Mouse (Mus musculus) MEL (cell line): Measurements from ENCODE around the gene Eif4b. TPM values are rescaled to one million over a fixed set of nuclear protein-coding genes. Genes with fewer than 3 reads are reported as not detected.

Source experiments
- DNase-seq: peaks from one replicate; pipeline ENCODE4 v3.0.0; 2011; ENCODE audit warnings: low read depth, low spot score
- H3K27ac ChIP-seq: 2 replicates; pipeline ENCODE4 v1.5.1; 2012; ENCODE audit warnings: low read depth, mild to moderate bottlenecking, control low read depth, low read length, moderate library complexity; ENCODE audit not compliant: control insufficient read depth
- H3K27me3 ChIP-seq, 2 experiments: fragments of 150-350 bp in 1 of 2; sonication (generic) in 1 of 2; 2 replicates each; pipeline ENCODE4 v1.6.1; 2012; ENCODE audit warnings: low read length in 2 of 2, mild to moderate bottlenecking in 2 of 2, improper control_type of control experiment in 1 of 2, moderate library complexity in 1 of 2; ENCODE audit not compliant: insufficient read depth in 2 of 2, control insufficient read depth in 1 of 2
- H3K36me3 ChIP-seq, 2 experiments: 2 replicates each; pipeline ENCODE4 v1.6.1; 2012 to 2014; ENCODE audit warnings: low read length in 2 of 2, improper control_type of control experiment in 1 of 2, inconsistent platforms in 1 of 2, mild to moderate bottlenecking in 1 of 2; ENCODE audit not compliant: insufficient read depth in 2 of 2, control insufficient read depth in 1 of 2
- H3K4me1 ChIP-seq, 2 experiments: fragments of 150-350 bp in 1 of 2; sonication (generic) in 1 of 2; 2 replicates each; pipeline ENCODE4 v1.6.1; 2012; ENCODE audit warnings: low read length in 2 of 2, improper control_type of control experiment in 1 of 2, mild to moderate bottlenecking in 1 of 2; ENCODE audit not compliant: insufficient read depth in 2 of 2, control insufficient read depth in 1 of 2
- H3K4me3 ChIP-seq, 2 experiments: fragments of 150-350 bp in 1 of 2; sonication (generic) in 1 of 2; 2 replicates each; pipeline ENCODE4 v1.5.1; 2012; ENCODE audit warnings: low read depth in 2 of 2, low read length in 2 of 2, mild to moderate bottlenecking in 2 of 2, moderate library complexity in 2 of 2, control low read depth in 1 of 2, improper control_type of control experiment in 1 of 2; ENCODE audit not compliant: control insufficient read depth in 1 of 2, insufficient read depth in 1 of 2
- H3K79me2 ChIP-seq: 2 replicates; pipeline ENCODE4 v1.6.1; 2012; ENCODE audit warnings: mild to moderate bottlenecking, low read length, moderate library complexity; ENCODE audit not compliant: control insufficient read depth, poor library complexity, insufficient read depth
- H3K9ac ChIP-seq: 2 replicates; pipeline ENCODE4 v1.6.1; 2012; ENCODE audit warnings: low read depth, mild to moderate bottlenecking, control low read depth, low read length, moderate library complexity; ENCODE audit not compliant: control insufficient read depth, poor library complexity, severe bottlenecking
- H3K9me3 ChIP-seq: fragments of 150-350 bp; sonication (generic); replicated peaks from 2 replicates; pipeline ENCODE4 v1.6.1; 2012; ENCODE audit warnings: mild to moderate bottlenecking, low read length, improper control_type of control experiment, moderate library complexity; ENCODE audit not compliant: insufficient read depth
- CHD1 ChIP-seq: IDR thresholded peaks from 2 replicates; pipeline ENCODE4 v1.6.1; 2012; ENCODE audit warnings: low read depth, mild to moderate bottlenecking, inconsistent platforms, low read length, improper control_type of control experiment
- CHD2 ChIP-seq: IDR thresholded peaks from 2 replicates; pipeline ENCODE4 v1.6.1; 2011; ENCODE audit warnings: low read length, improper control_type of control experiment
- E2F4 ChIP-seq: IDR thresholded peaks from 2 replicates; pipeline ENCODE4 v1.6.1; 2011; ENCODE audit warnings: low read depth, low read length, improper control_type of control experiment, borderline replicate concordance
- EP300 ChIP-seq, 2 experiments: IDR thresholded peaks; 2 replicates each; pipeline ENCODE4 v1.6.1; 2011; ENCODE audit warnings: improper control_type of control experiment in 2 of 2, low read length in 2 of 2, low read depth in 1 of 2, mild to moderate bottlenecking in 1 of 2
- GABPA ChIP-seq: IDR thresholded peaks from 2 replicates; pipeline ENCODE4 v1.6.1; 2012; ENCODE audit warnings: low read depth, mild to moderate bottlenecking, inconsistent platforms, low read length, improper control_type of control experiment, moderate library complexity
- GATA1 ChIP-seq: IDR thresholded peaks from 2 replicates; pipeline ENCODE4 v1.6.1; 2011; ENCODE audit warnings: low read depth, low read length, improper control_type of control experiment
- KAT2A ChIP-seq: conservative IDR thresholded peaks from 2 replicates; pipeline ENCODE4 v1.6.1; 2012; ENCODE audit warnings: low read depth, low read length, improper control_type of control experiment, inconsistent platforms
- MAX ChIP-seq: IDR thresholded peaks from 2 replicates; pipeline ENCODE4 v1.6.1; 2011; ENCODE audit warnings: low read length, improper control_type of control experiment
- MXI1 ChIP-seq: IDR thresholded peaks from 2 replicates; pipeline ENCODE4 v1.6.1; 2011; ENCODE audit warnings: mild to moderate bottlenecking, low read depth, low read length, improper control_type of control experiment
- MYB ChIP-seq: IDR thresholded peaks from 2 replicates; pipeline ENCODE4 v1.6.1; 2011; ENCODE audit warnings: mild to moderate bottlenecking, low read depth, low read length, improper control_type of control experiment
- NELFE ChIP-seq: IDR thresholded peaks from 2 replicates; pipeline ENCODE4 v1.6.1; 2011; ENCODE audit warnings: low read depth, low read length, improper control_type of control experiment
- NRF1 ChIP-seq: IDR thresholded peaks from 2 replicates; pipeline ENCODE4 v1.6.1; 2014; ENCODE audit warnings: low read depth, mild to moderate bottlenecking, inconsistent platforms, low read length, improper control_type of control experiment, moderate library complexity; ENCODE audit not compliant: poor library complexity, insufficient read depth, severe bottlenecking
- POLR2AphosphoS2 ChIP-seq: IDR thresholded peaks from 2 replicates; pipeline ENCODE4 v1.6.1; 2011; ENCODE audit warnings: low read length, improper control_type of control experiment
- RAD21 ChIP-seq: IDR thresholded peaks from 2 replicates; pipeline ENCODE4 v1.6.1; 2011; ENCODE audit warnings: mild to moderate bottlenecking, low read depth, low read length, improper control_type of control experiment
- RCOR1 ChIP-seq: IDR thresholded peaks from 2 replicates; pipeline ENCODE4 v1.6.1; 2012; ENCODE audit warnings: low read depth, mild to moderate bottlenecking, inconsistent platforms, low read length, improper control_type of control experiment
- SIN3A ChIP-seq: IDR thresholded peaks from 2 replicates; pipeline ENCODE4 v1.6.1; 2012; ENCODE audit warnings: low read length, improper control_type of control experiment, inconsistent platforms
- SMC3 ChIP-seq: IDR thresholded peaks from 2 replicates; pipeline ENCODE4 v1.6.1; 2011; ENCODE audit warnings: low read depth, low read length, improper control_type of control experiment
- TCF12 ChIP-seq: IDR thresholded peaks from 2 replicates; pipeline ENCODE4 v1.6.1; 2014; ENCODE audit warnings: low read depth, mild to moderate bottlenecking, inconsistent platforms, low read length, improper control_type of control experiment, moderate library complexity
- UBTF ChIP-seq: IDR thresholded peaks from 2 replicates; pipeline ENCODE4 v1.6.1; 2012; ENCODE audit warnings: low read depth, mild to moderate bottlenecking, inconsistent platforms, low read length, improper control_type of control experiment, moderate library complexity, borderline replicate concordance; ENCODE audit not compliant: insufficient read depth
- USF2 ChIP-seq, 2 experiments: IDR thresholded peaks; 2 replicates each; pipeline ENCODE4 v1.6.1; 2011 to 2012; ENCODE audit warnings: improper control_type of control experiment in 2 of 2, low read length in 2 of 2, borderline replicate concordance in 1 of 2, inconsistent platforms in 1 of 2, low read depth in 1 of 2, mild to moderate bottlenecking in 1 of 2; ENCODE audit not compliant: insufficient read depth in 1 of 2
- ZMIZ1 ChIP-seq: IDR thresholded peaks from 2 replicates; pipeline ENCODE4 v1.6.1; 2012; ENCODE audit warnings: low read depth, mild to moderate bottlenecking, inconsistent platforms, low read length, improper control_type of control experiment, moderate library complexity
- ZNF384 ChIP-seq: IDR thresholded peaks from 2 replicates; pipeline ENCODE4 v1.6.1; 2012; ENCODE audit warnings: low read depth, mild to moderate bottlenecking, inconsistent platforms, low read length, improper control_type of control experiment
- polyA plus RNA-seq, 2 experiments: library from polyadenylated mRNA; stranded (reverse) in 1 of 2; unstranded in 1 of 2; fragments of >175 nt in 1 of 2; fragments of >200 nt in 1 of 2; gene quantifications; 2 replicates each; pipeline versions ENCODE4 v1.2.1 to v1.2.4; 2012; ENCODE audit warnings: low replicate concordance in 2 of 2, low read depth in 1 of 2; ENCODE audit not compliant: insufficient read length in 2 of 2, insufficient read depth in 1 of 2, missing spikeins in 1 of 2
- total RNA-seq: library from RNA; depleted of rRNA; stranded (reverse); fragments of 300-350 nt; gene quantifications from 2 replicates; pipeline ENCODE4 v1.2.3, GENCODE M21; 2012

The Eif4b gene
- total and polyA plus RNA-seq, 3 experiments = 464 to 790 (median 561) TPM

GRCm38 (mm10) chr15:102114651-102115260 is 41.2 kb downstream of the Eif4b start:
- TF ChIP-seq GATA1 = no peak
- no peak for TF ChIP-seq TCF12
- TF ChIP-seq USF2 (IDR thresholded peaks at IDR 0.05; ENCODE audit: borderline replicate concordance in 1 of 2, insufficient read depth in 1 of 2, low read depth in 1 of 2, low read length in 2 of 2) = no peak
- TF ChIP-seq RCOR1 = no peak
- no peak for TF ChIP-seq MAX
- no peak for TF ChIP-seq KAT2A
- no peak for TF ChIP-seq MYB
- Histone ChIP-seq H3K4me1 (no peaks in the 10 kb centered on the region), H3K4me3 (no peak overlapping the region), H3K9ac (no peak overlapping the region), H3K36me3 (peaks cover 0 to 3% of the 10 kb centered on the region in 2 experiments; a peak in 2 of 4 replicates), H3K79me2 (no peaks in the 10 kb centered on the region), H3K27ac (no peak overlapping the region), H3K27me3 (no peaks in the 10 kb centered on the region), H3K9me3 (no peaks in the 10 kb centered on the region)
- no peak for DNase-seq

DNA sequence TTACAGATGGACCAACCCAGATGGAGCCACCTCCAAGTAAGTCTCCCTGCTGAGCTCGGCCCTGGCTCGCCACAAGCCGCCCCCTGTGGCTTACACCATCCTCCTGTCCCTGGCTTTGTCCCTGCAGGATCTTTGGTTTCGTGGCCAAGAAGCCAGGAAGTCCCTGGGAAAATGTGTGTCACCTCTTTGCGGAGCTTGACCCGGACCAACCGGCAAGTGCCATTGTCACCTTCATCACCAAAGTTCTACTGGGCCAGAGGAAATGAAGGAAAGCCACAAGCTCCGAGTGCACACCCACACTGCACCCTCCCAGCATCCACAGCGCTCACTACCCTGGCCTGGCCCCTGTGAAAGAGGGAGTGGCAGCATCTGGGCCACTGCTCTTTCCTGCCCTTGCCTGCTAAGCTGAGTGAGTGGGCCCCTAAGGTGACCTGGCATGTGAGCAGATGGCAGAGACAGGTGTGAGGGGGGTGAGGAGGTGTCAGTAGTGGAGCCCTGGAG is 42.2 kb downstream of the Eif4b start:
- H3K36me3 ChIP-seq = peaks cover 0 to 3% of the 10 kb centered on the region in 2 experiments; a peak in 2 of 4 replicates
- TF ChIP-seq MXI1 = no peak
- no peak for TF ChIP-seq RAD21
- TF ChIP-seq KAT2A = no peak
- TF ChIP-seq E2F4 = no peak
- no peak for TF ChIP-seq POLR2AphosphoS2
- no peak for TF ChIP-seq CHD1
- no peak for TF ChIP-seq GABPA
- TF ChIP-seq NRF1 = no peak
- TF ChIP-seq NELFE = no peak
- no peak for TF ChIP-seq SMC3
- TF ChIP-seq UBTF = no peak
- TF ChIP-seq SIN3A = no peak
- no peak for TF ChIP-seq ZNF384
- no peak for TF ChIP-seq CHD2
- no peak for TF ChIP-seq ZMIZ1
- TF ChIP-seq EP300 (IDR thresholded peaks at IDR 0.05; ENCODE audit: low read depth in 1 of 2, low read length in 2 of 2) = no peak
- TF ChIP-seq, all 39 proteins: peak for 0
- no peaks in the 10 kb centered on the region for H3K9me3 ChIP-seq
- no peaks in the 10 kb centered on the region for H3K27me3 ChIP-seq
- no peak overlapping the region for H3K9ac ChIP-seq
- no peaks in the 10 kb centered on the region for H3K4me1 ChIP-seq
- no peak overlapping the region for H3K27ac ChIP-seq
- no peaks in the 10 kb centered on the region for H3K79me2 ChIP-seq
- DNase-seq = no peak
- H3K4me3 ChIP-seq = no peak overlapping the region
